Mouse (Mus musculus) brain, embryonic 14.5 days (tissue): ENCODE measurements around the gene Odf3b.

Experiments
- CTCF ChIP-seq: fragments of 200-500 bp; IDR thresholded peaks from 2 replicates; pipeline ENCODE4 v1.5.1; 2012; ENCODE audit warnings: inconsistent platforms, mild to moderate bottlenecking, moderate library complexity, borderline replicate concordance; ENCODE audit not compliant: insufficient read depth, insufficient read length; ENCODE audit errors: extremely low read depth
- POLR2A ChIP-seq: fragments of 200-500 bp; IDR thresholded peaks from 2 replicates; pipeline ENCODE4 v1.6.1; 2012; ENCODE audit warnings: mild to moderate bottlenecking, inconsistent platforms, borderline replicate concordance; ENCODE audit not compliant: poor library complexity, insufficient read depth, insufficient read length, severe bottlenecking; ENCODE audit errors: extremely low read depth

DNA sequence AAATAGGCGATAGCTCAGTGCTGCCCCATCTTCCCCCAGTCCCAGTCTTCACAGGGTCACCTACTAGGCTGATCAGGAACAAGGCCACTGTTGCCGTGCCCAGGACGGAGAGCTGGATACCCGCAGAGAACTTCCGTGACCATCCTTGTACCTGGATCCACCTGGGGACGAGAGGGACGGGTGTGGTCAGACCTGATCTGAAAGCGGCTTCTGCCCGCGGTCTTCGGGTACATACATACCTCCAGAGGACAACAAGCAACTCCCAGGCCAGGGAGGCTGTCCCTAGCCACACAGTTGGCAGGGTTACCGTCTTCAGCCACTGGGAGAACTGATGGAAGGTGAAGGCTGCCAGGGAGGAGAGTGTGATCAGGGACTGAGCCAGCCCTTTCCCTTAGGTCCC is 26.3 kb downstream of the Odf3b start:
- TF ChIP-seq CTCF = no peak
- no peak for TF ChIP-seq POLR2A
